Mouse (Mus musculus) heart, postnatal 0 days (tissue): ENCODE measurements around the gene Pcmt1. TPM values are rescaled to one million over a fixed set of nuclear protein-coding genes. Genes with fewer than 3 reads are reported as not detected.

ENCODE experiments used
- ATAC-seq: fragments of 200-750 bp; cut with Nextera tagmentation; 2 replicates; pipeline ENCODE4 v1.8.0; 2017; ENCODE audit warnings: low read depth, moderate number of reproducible peaks, moderate library complexity; ENCODE audit not compliant: insufficient read depth
- DNase-seq: peaks from one replicate; pipeline ENCODE4 v3.0.0-alpha.2; 2016; ENCODE audit warnings: low spot score
- H3K27ac ChIP-seq: fragments of 300-500 bp; sonication (generic); 2 replicates; pipeline ENCODE4 v1.5.1; 2014; ENCODE audit warnings: low read depth, mild to moderate bottlenecking
- H3K27me3 ChIP-seq: fragments of 300-500 bp; sonication (generic); 2 replicates; pipeline ENCODE4 v1.6.1; 2014; ENCODE audit warnings: low read length, mixed read lengths; ENCODE audit not compliant: control insufficient read depth, insufficient read depth
- H3K36me3 ChIP-seq: fragments of 300-500 bp; sonication (generic); replicated peaks from 2 replicates; pipeline ENCODE4 v1.6.1; 2014; ENCODE audit warnings: low read length, mixed read lengths; ENCODE audit not compliant: control insufficient read depth, insufficient read depth
- H3K4me1 ChIP-seq: fragments of 300-500 bp; sonication (generic); 2 replicates; pipeline ENCODE4 v1.6.1; 2014; ENCODE audit warnings: antibody characterized with exemption; ENCODE audit not compliant: control insufficient read depth, insufficient read depth
- H3K4me2 ChIP-seq: fragments of 300-500 bp; sonication (generic); 2 replicates; pipeline ENCODE4 v1.6.1; 2014; ENCODE audit warnings: low read depth, mild to moderate bottlenecking, low read length, moderate library complexity
- H3K4me3 ChIP-seq: fragments of 300-500 bp; sonication (generic); 2 replicates; pipeline ENCODE4 v1.5.1; 2014; ENCODE audit warnings: low read depth, low read length
- H3K9ac ChIP-seq: fragments of 300-500 bp; sonication (generic); replicated peaks from 2 replicates; pipeline ENCODE4 v1.6.1; 2014; ENCODE audit warnings: low read depth, low read length, mixed read lengths
- H3K9me3 ChIP-seq: fragments of 300-500 bp; sonication (generic); replicated peaks from 2 replicates; pipeline ENCODE4 v1.6.1; 2016; ENCODE audit warnings: low read length; ENCODE audit not compliant: control insufficient read depth
- CTCF ChIP-seq: IDR thresholded peaks from 2 replicates; pipeline ENCODE4 v1.5.1; 2016; ENCODE audit warnings: antibody characterized with exemption, control low read depth, low read depth
- EP300 ChIP-seq: IDR thresholded peaks from 2 replicates; pipeline ENCODE4 v1.6.1; 2016; ENCODE audit warnings: antibody characterized with exemption, low read depth
- WGBS: fragments of 180-500 bp; shearing (Covaris S2); extraction: QIAGEN DNeasy Blood & Tissue Kit; methylation state at CpG from one replicate; pipeline ENCODE4 v1.1.7; 2014; 5-methylcytosine and 5-hydroxymethylcytosine counted together
- polyA plus RNA-seq: library from polyadenylated mRNA; unstranded; fragments of >200 nt; fragmentation: Nextera tagmentation; extraction: Ambion mirVana; gene quantifications from 2 replicates; pipeline ENCODE4 v1.2.1, GENCODE M21; 2015
- total RNA-seq: library from RNA; depleted of rRNA; stranded (reverse); fragments of >200 nt; gene quantifications from 2 replicates; pipeline ENCODE4 v1.2.3, GENCODE M21; 2014; ENCODE audit warnings: low replicate concordance

Pcmt1 gene
- total and polyA plus RNA-seq, 2 experiments from 2014 or later: 59.7 to 135 TPM

DNA sequence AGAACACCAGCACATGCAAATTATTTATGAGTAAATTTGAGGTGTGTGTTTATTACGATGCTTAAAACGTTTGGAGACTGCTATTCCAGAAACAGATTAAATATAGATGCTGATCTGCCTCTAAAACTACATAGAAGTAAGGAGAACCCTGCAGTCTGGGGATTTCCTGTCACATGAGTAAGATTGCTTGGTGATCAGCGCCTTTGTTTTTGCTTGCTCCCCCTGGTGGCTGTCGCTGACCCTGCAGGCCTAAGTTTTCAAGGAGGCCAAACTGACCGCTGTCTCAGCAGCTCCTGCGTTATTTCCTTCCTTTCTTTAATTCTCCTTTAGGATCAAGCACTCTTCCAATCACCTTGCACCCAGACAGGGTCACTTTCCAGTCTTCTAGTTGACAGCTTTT is 80.3 kb downstream of the Pcmt1 start:
- ATAC-seq (no peak), DNase-seq (peak; percentile 58)
- Histone ChIP-seq H3K4me2 (no peak overlapping the region), H3K9ac (no peak overlapping the region), H3K27me3 (no peaks in the 10 kb centered on the region), H3K9me3 (no peaks in the 10 kb centered on the region), H3K36me3 (no peaks in the 10 kb centered on the region), H3K4me3 (no peak overlapping the region), H3K27ac (no peak overlapping the region), H3K4me1 (no peaks in the 10 kb centered on the region)
- TF ChIP-seq EP300 (no peak), CTCF (peak; percentile 80)
- 7% methylated on average over 6 of the region's 6 CpGs for WGBS

- WGBS: 84% methylated on average over 7 of the region's 7 CpGs
- no peak overlapping the region for H3K4me2 ChIP-seq
- DNase-seq (no peak), ATAC-seq (no peak)
- H3K4me1 ChIP-seq: no peaks in the 10 kb centered on the region
- H3K27me3 ChIP-seq: no peaks in the 10 kb centered on the region
- TF ChIP-seq EP300: no peak
- TF ChIP-seq CTCF: no peak
- no peak overlapping the region for H3K27ac ChIP-seq
- H3K9me3 ChIP-seq: no peaks in the 10 kb centered on the region
- no peaks in the 10 kb centered on the region for H3K36me3 ChIP-seq
- H3K4me3 ChIP-seq: no peak overlapping the region
- H3K9ac ChIP-seq: no peak overlapping the region
Measured at GRCm38 (mm10) chr10:7598177-7598576, 82.8 kb downstream of the Pcmt1 start.

DNA sequence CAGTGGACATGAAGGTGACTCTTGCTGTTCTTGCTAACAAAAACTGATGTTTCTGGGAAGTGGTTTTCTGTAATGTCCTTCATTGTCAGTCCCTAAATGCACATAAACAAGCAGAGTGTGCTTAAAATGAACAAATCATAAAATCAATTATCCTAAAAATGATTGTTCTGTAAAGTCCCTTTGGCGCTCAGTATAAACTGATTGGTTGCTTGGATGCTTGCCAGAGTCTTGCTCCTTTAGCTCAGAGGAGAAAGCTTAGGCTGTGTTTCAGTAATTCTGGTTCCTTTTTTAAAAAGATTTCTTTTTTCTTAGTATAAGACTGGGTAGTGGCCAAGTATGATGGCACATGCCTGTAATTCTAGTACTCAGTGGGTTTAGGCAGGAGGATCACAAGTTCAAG is 84.7 kb downstream of the Pcmt1 start:
- no peak for ATAC-seq
- no peak for DNase-seq
- no peak overlapping the region for H3K4me2 ChIP-seq
- H3K27me3 ChIP-seq: peaks cover 8% of the 10 kb centered on the region; the same call in 1 of the 2 replicates
- no peak overlapping the region for H3K27ac ChIP-seq
- 45% methylated on average over 1 of the region's 1 CpGs for WGBS
- no peaks in the 10 kb centered on the region for H3K36me3 ChIP-seq
- H3K9me3 ChIP-seq: no peaks in the 10 kb centered on the region
- H3K9ac ChIP-seq: no peak overlapping the region
- TF ChIP-seq CTCF (no peak), EP300 (no peak)
- no peaks in the 10 kb centered on the region for H3K4me1 ChIP-seq
- no peak overlapping the region for H3K4me3 ChIP-seq

- Histone ChIP-seq H3K9ac (no peak overlapping the region), H3K27me3 (peaks cover 15% of the 10 kb centered on the region), H3K4me2 (no peak overlapping the region), H3K4me3 (no peak overlapping the region), H3K36me3 (no peaks in the 10 kb centered on the region), H3K9me3 (no peaks in the 10 kb centered on the region), H3K27ac (no peak overlapping the region), H3K4me1 (peaks cover 8% of the 10 kb centered on the region; the same call in 1 of the 2 replicates)
- DNase-seq (no peak), ATAC-seq (no peak)
- 47% methylated on average over 7 of the region's 7 CpGs for WGBS
- TF ChIP-seq CTCF: no peak
- TF ChIP-seq EP300: no peak
Measured at GRCm38 (mm10) chr10:7594797-7595196, 86.1 kb downstream of the Pcmt1 start.

GRCm38 (mm10) chr10:7590792-7591191 is 90.1 kb downstream of the Pcmt1 start:
- H3K27me3 ChIP-seq: peaks cover 15% of the 10 kb centered on the region
- H3K4me1 ChIP-seq: peaks cover 8% of the 10 kb centered on the region; the same call in 1 of the 2 replicates
- H3K4me2 ChIP-seq: peak overlapping the region; percentile 100
- no peak overlapping the region for H3K27ac ChIP-seq
- WGBS: 7% methylated on average over 8 of the region's 8 CpGs
- no peak overlapping the region; the same call in 1 of the 2 replicates for H3K9ac ChIP-seq
- TF ChIP-seq CTCF (no peak), EP300 (no peak)
- H3K9me3 ChIP-seq: no peaks in the 10 kb centered on the region
- DNase-seq (no peak), ATAC-seq (no peak)
- no peaks in the 10 kb centered on the region for H3K36me3 ChIP-seq
- peak overlapping the region; percentile 74; the same call in 1 of the 2 replicates for H3K4me3 ChIP-seq

DNA sequence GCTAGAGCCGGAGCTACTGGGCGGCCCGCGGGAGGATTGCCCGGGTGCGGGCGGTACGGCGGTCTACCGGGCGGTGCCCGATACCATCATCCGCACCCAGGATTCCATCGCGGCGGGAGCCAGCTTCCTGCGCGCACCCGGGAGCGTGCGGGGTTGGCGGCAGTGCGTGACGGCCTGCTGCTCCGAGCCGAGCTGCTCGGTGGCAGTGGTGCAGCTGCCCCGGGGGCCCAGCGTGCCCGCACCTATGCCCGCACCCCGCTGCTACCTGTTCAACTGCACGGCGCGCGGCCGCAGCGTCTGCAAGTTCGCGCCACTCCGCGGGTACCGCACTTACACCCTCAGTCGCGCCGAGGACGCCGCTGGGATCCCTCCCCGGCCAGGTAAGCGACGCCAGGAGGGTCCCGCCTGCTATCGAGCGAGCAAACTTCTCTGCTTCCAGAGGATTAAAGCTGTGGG is 90.7 kb downstream of the Pcmt1 start:
- Histone ChIP-seq H3K27ac (no peak overlapping the region), H3K4me2 (peak overlapping the region; percentile 100), H3K36me3 (no peaks in the 10 kb centered on the region), H3K9ac (no peak overlapping the region; the same call in 1 of the 2 replicates), H3K9me3 (no peaks in the 10 kb centered on the region), H3K4me3 (peak overlapping the region; percentile 74), H3K4me1 (peaks cover 8% of the 10 kb centered on the region; the same call in 1 of the 2 replicates), H3K27me3 (peaks cover 15% of the 10 kb centered on the region)
- no peak for ATAC-seq
- WGBS: under 1% methylated on average over 51 of the region's 54 CpGs
- TF ChIP-seq EP300 (no peak), CTCF (no peak)
- DNase-seq: no peak
